Mouse (Mus musculus): ENCODE data around the gene Zfhx3. TPM values are rescaled to one million over a fixed set of nuclear protein-coding genes. Genes with fewer than 3 reads are reported as not detected.
A peak's percentile ranks its signal among the peaks of the same experiment; 100 is the strongest.

The Zfhx3 gene
- polyA plus RNA-seq, 1 experiment from 2014 or later, result 9.2 TPM

DNA sequence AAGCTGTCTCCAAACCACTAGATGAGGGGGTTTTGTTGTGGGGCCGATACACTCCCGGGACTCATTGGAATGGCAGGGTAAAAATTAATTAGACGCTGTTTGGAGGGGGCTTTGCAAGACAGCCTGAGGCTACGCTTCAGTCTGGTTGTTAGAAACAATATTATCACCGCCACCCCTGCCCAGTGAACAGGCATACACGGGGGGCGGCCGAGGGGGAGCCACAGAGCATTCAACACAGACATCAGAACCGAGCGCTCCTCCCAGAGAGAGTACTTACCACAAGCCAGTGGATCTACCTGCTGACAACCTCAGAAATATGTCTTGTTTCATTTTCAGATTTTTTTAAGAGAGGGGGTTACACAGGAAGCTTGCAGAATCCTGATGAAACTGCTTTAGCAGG is 635.9 kb downstream of the Zfhx3 start:
- Histone ChIP-seq H3K9me3 (replicated peaks) (no peaks in the 10 kb centered on the region), H3K27ac (no peak overlapping the region), H3K4me1 (peaks cover 14% of the 10 kb centered on the region), H3K27me3 (peaks cover 7% of the 10 kb centered on the region; the same call in 1 of the 2 replicates), H3K4me2 (no peak overlapping the region), H3K4me3 (replicated peaks) (no peak overlapping the region), H3K36me3 (no peaks in the 10 kb centered on the region), H3K9ac (no peak overlapping the region)
- 57% methylated on average over 10 of the region's 10 CpGs for WGBS
- ATAC-seq (replicated peaks; ENCODE audit: low FRiP score), result no peak

DNA sequence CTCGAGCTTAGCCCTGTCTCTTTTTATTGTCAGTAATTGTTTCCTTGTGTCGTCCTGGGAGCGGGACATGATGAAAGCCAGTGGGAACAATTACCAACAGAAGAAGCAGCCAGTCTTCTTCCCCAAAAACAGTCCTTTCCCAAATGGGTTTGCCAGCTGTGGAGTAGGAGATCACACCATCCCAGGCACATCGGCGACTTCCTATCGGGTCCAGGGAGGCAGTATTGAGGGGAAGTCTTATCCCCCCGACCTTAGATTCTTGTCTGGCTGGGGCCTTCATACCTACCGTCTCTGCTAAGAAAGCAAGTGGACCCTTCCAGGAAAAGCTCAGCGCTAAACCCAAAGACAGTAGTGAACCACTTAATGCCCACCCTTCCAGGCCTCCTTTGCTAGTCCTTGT is 637.4 kb downstream of the Zfhx3 start:
- Histone ChIP-seq H3K9me3 (replicated peaks) (no peaks in the 10 kb centered on the region), H3K9ac (no peak overlapping the region), H3K27ac (no peak overlapping the region), H3K36me3 (no peaks in the 10 kb centered on the region), H3K4me1 (peaks cover 14% of the 10 kb centered on the region), H3K4me3 (replicated peaks) (no peak overlapping the region), H3K4me2 (no peak overlapping the region), H3K27me3 (peaks cover 5% of the 10 kb centered on the region; the same call in 1 of the 2 replicates)
- ATAC-seq (replicated peaks; ENCODE audit: low FRiP score), result no peak
- WGBS, result 57% methylated on average over 9 of the region's 9 CpGs

DNA sequence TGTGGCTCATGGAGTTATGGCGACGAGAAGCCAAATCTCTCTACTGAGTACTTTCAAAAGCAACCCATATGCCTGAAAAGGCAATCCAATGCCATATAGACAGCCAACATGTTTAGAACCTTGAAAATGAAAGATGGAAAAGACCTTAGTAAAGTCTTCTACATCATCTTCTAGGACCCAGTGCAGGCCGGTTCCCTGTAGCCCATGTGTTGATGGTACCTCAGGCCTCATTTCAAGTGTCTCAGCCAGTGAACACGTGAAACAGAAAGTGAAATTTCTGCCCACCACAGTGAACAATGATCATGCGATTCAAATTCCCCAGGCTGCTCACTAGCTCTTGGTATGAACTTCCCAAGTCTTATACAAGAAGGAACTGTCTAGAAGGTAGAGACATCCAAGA is 637.9 kb downstream of the Zfhx3 start:
- Histone ChIP-seq H3K27me3 (peaks cover 4% of the 10 kb centered on the region; the same call in 1 of the 2 replicates), H3K9ac (no peak overlapping the region), H3K36me3 (no peaks in the 10 kb centered on the region), H3K4me2 (no peak overlapping the region), H3K9me3 (replicated peaks) (no peaks in the 10 kb centered on the region), H3K4me1 (peaks cover 14% of the 10 kb centered on the region), H3K4me3 (replicated peaks) (no peak overlapping the region), H3K27ac (no peak overlapping the region)
- ATAC-seq (replicated peaks; ENCODE audit: low FRiP score), result no peak
- WGBS, result 94% methylated on average over 5 of the region's 5 CpGs

DNA sequence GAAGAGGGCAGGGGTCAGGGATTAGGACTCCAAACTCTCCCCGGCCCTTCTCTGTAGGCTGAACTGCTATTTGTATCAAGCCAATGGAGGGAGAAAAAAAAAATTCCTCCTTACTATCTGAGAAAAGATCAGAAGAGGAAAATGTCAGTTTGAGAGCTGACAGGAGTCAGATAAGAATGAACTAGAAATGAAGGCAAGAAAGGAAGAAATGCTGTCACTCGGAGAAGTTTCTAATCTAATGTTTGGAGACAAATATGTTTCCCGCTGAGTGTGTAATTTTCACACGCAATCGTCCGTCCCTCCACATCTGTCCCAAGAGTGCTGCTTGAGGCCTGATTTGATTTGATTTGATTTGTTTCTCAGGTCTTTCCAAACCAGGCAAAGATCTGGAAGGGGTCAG is 639.1 kb downstream of the Zfhx3 start:
- Histone ChIP-seq H3K9ac (no peak overlapping the region), H3K4me1 (peaks cover 14% of the 10 kb centered on the region), H3K27me3 (0 out of 2 replicates have a peak, but pooled peaks cover 4% of the 10 kb centered on the region), H3K4me3 (replicated peaks) (no peak overlapping the region), H3K36me3 (no peaks in the 10 kb centered on the region), H3K4me2 (no peak overlapping the region), H3K9me3 (replicated peaks) (no peaks in the 10 kb centered on the region), H3K27ac (no peak overlapping the region)
- 73% methylated on average over 6 of the region's 6 CpGs for WGBS
- no peak for ATAC-seq (replicated peaks; ENCODE audit: low FRiP score)

DNA sequence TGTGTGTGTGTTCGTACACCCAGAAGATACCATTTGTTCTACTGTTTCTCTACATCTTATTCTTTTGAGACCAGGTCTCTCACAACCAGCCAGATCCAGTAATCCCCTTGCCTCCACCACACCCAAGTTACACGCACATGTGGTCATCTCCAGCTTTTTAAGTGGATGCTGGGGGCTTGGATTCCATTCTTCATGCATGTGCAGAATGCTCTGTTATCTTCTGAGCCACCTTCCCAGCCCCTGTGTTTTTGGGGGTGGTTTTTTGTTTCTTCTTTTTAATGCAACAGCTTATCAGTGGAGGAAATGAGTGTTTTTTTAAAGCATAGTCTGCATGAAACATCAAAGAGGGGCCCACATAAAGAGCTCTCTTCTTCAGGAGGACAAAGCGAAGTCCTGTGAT is 639.8 kb downstream of the Zfhx3 start:
- Histone ChIP-seq H3K4me3 (replicated peaks) (no peak overlapping the region), H3K4me1 (peaks cover 11% of the 10 kb centered on the region), H3K4me2 (no peak overlapping the region), H3K9ac (no peak overlapping the region), H3K27ac (no peak overlapping the region), H3K27me3 (0 out of 2 replicates have a peak, but pooled peaks cover 4% of the 10 kb centered on the region), H3K36me3 (no peaks in the 10 kb centered on the region), H3K9me3 (replicated peaks) (no peaks in the 10 kb centered on the region)
- 75% methylated on average over 3 of the region's 3 CpGs for WGBS
- ATAC-seq (replicated peaks; ENCODE audit: low FRiP score), result no peak

DNA sequence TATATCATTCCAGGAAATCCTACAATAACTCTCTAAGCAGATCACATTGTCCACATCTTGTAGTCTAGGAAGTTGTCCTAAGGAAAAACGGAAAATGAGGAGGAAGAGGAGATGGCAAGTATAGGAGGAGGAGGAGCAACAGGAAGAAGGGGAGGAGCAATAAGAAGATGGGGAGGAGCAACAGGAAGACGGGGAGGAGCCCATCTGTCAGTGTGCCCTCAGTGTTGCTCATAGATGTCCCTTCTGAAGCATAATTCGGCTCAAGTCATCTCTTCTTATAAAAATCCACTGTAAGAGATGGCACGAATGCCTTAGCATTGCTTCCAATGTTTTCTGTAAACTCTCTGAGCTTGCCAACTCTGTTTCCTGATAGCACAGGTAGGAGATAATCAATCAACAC is 640.8 kb downstream of the Zfhx3 start:
- no peak overlapping the region for H3K4me3 ChIP-seq (replicated peaks)
- ATAC-seq (replicated peaks; ENCODE audit: low FRiP score), result no peak
- H3K4me1 ChIP-seq, result peaks cover 5% of the 10 kb centered on the region
- no peaks in the 10 kb centered on the region for H3K36me3 ChIP-seq
- no peak overlapping the region for H3K4me2 ChIP-seq
- no peaks in the 10 kb centered on the region for H3K27me3 ChIP-seq
- 86% methylated on average over 4 of the region's 4 CpGs for WGBS
- H3K9me3 ChIP-seq (replicated peaks), result no peaks in the 10 kb centered on the region
- no peak overlapping the region for H3K27ac ChIP-seq
- H3K9ac ChIP-seq, result no peak overlapping the region

DNA sequence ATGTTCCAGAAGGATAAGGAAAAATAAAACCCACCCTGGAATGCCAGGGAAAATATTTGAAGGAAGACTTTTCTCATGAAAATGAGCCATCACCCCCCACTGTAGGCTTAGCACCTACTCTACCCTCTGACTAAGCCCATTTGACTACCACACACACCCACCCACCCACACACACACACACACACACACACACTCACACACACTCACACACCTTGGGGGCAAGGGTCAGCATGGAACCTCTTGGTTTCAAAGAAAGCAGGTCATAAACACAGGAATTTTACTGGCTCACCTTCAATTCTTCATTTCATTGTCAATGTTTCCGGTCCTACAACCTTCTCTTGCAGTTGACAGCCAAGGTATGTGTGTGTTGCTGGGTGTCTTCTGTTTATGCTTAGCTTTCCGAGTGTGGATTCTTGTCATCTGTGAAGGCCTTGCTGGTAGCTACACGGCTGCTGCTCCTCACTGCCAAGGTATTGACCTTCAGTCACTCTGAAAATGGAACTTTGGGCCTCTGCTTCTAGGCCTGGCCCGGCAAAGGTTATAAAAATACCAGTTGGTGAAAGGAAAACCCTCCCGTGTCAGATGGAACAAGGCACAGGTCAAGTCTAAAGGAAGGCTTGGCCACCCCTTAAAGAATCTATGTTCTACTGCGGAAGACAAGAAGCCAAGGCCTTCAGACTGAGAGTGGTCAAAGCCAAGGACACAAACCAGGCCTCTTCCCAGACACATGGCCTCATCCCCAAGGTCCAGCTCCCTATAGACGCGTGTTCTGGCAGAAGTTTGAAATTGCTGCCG is 641.6 kb downstream of the Zfhx3 start:
- WGBS, result 59% methylated on average over 9 of the region's 9 CpGs

DNA sequence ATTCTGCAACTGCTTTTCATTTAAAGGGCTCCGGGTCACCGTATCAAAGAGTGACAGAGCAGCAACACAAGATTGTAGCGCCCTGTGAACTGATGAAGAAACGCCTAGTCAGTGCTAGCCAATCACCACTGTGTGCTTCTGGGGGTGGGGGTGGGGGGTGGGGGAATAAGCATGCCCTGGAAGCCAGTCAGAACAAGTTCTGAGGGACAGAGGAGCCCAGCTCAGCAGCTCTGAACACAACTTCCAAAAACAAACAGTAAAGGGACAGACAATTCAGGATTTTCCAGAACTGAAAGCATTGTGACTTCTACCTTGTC is 642.2 kb downstream of the Zfhx3 start:
- WGBS, result 82% methylated on average over 4 of the region's 4 CpGs
- no peak for ATAC-seq (replicated peaks; ENCODE audit: low FRiP score)
- Histone ChIP-seq H3K4me2 (no peak overlapping the region), H3K9ac (no peak overlapping the region), H3K27me3 (no peaks in the 10 kb centered on the region), H3K4me1 (no peaks in the 10 kb centered on the region), H3K36me3 (no peaks in the 10 kb centered on the region), H3K27ac (no peak overlapping the region), H3K9me3 (replicated peaks) (no peaks in the 10 kb centered on the region), H3K4me3 (replicated peaks) (no peak overlapping the region)

More for the DNA sequence above, 641.6 kb downstream of the Zfhx3 start:
- no peak overlapping the region for H3K4me2 ChIP-seq
- no peak overlapping the region for H3K4me3 ChIP-seq (replicated peaks)
- H3K4me1 ChIP-seq, result no peaks in the 10 kb centered on the region
- no peak overlapping the region for H3K27ac ChIP-seq
- no peak for ATAC-seq (replicated peaks; ENCODE audit: low FRiP score)
- no peaks in the 10 kb centered on the region for H3K36me3 ChIP-seq
- H3K9me3 ChIP-seq (replicated peaks), result no peaks in the 10 kb centered on the region
- H3K9ac ChIP-seq, result no peak overlapping the region
- H3K27me3 ChIP-seq, result no peaks in the 10 kb centered on the region

DNA sequence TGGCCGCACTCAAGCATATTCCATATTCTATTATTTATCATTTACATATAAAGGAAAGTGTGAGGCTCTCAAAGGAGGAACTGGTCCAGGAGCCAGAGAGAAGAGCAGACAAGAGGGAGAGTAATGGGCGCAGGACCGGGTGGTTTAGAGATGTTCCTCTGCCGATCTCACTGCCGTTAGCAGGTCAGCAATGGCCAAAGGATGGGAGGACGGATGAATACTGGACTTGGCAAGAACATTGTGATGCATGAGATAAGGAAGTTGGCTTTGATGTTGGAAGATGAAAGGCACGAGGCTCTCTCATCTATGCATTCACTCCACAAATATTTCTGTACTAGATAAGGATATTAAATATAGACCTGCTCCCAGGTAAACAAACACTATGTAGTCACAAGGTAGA is 648.6 kb downstream of the Zfhx3 start:
- H3K4me1 ChIP-seq, result peaks cover 33% of the 10 kb centered on the region
- H3K4me3 ChIP-seq (replicated peaks), result no peak overlapping the region
- H3K9me3 ChIP-seq (replicated peaks), result no peaks in the 10 kb centered on the region
- no peak overlapping the region for H3K4me2 ChIP-seq
- WGBS, result 81% methylated on average over 7 of the region's 7 CpGs
- H3K9ac ChIP-seq, result no peak overlapping the region
- H3K27me3 ChIP-seq, result no peaks in the 10 kb centered on the region
- no peaks in the 10 kb centered on the region for H3K36me3 ChIP-seq
- no peak overlapping the region for H3K27ac ChIP-seq
- ATAC-seq (replicated peaks; ENCODE audit: low FRiP score), result no peak

DNA sequence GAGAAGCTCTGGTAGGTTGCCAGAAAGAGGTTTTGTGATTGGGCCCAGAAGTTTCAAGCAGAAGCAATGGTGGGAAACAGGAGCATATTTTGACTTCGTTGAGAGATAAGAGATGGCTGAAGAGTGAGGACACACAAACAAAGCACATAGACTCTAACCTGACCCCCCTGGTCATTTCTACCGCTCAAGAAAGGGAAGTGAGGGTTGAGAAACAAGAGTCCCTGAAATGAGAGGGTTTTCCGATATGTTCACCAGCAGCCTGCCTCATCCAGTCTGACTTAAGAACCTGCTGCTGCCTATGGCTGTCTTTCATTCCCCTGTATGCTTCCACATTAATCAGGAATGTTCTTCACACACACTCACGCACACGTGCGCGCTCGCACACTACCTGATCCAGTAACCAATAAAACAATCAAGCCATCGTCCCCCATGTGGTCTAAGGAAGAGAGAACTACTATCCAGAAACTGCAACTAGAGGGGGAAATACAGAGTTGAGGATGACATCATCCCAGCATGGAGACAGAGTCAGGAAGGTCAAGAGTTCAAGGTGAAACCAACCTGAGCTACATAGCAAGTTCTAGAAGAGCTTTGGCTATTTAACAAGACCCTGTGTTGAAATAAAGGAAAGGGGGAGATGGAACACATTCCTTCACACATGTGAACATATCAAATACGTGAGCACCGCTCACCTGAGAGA is 649.7 kb downstream of the Zfhx3 start:
- ATAC-seq (replicated peaks; ENCODE audit: low FRiP score), result no peak
- WGBS, result 90% methylated on average over 11 of the region's 11 CpGs
- no peak overlapping the region for H3K4me2 ChIP-seq

DNA sequence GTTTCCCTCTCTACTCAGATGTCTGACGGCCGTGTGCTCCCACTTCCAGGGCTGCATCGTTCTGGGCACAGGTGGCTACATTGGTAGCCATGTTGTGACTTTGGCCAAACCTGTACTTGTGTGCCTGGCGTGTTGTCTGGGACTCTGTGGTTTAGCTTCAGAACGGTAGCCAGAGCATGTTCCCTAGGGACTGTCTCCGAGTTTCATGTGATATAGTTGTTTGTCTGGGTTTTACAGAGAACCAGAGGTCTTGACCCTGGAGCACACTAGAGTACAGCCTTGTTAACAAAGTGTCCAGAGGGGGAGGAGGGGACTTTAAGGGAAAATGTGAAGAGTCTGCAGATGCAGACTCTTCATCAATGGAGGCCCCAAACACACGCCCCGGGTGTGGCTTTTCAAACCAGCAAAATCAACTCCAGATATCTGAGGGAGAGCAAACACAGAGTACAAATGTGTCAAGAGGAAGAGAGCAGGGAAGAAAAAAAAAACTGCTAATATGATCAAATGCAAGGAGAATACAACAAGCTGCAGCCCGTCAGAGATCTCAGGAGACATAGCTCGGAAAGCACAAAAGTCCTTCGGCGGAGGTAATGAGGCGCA is 650.6 kb downstream of the Zfhx3 start:
- no peak overlapping the region for H3K4me3 ChIP-seq (replicated peaks)
- no peaks in the 10 kb centered on the region for H3K9me3 ChIP-seq (replicated peaks)
- H3K4me1 ChIP-seq, result peaks cover 36% of the 10 kb centered on the region
- peak overlapping the region; percentile 49 for H3K27ac ChIP-seq
- no peak overlapping the region for H3K4me2 ChIP-seq
- H3K27me3 ChIP-seq, result no peaks in the 10 kb centered on the region
- H3K9ac ChIP-seq, result no peak overlapping the region
- WGBS, result 42% methylated on average over 13 of the region's 13 CpGs
- no peaks in the 10 kb centered on the region for H3K36me3 ChIP-seq
- no peak for ATAC-seq (replicated peaks; ENCODE audit: low FRiP score)

More for the DNA sequence above, 649.7 kb downstream of the Zfhx3 start:
- Histone ChIP-seq H3K4me1 (peaks cover 36% of the 10 kb centered on the region), H3K27ac (no peak overlapping the region), H3K9me3 (replicated peaks) (no peaks in the 10 kb centered on the region), H3K9ac (no peak overlapping the region), H3K36me3 (no peaks in the 10 kb centered on the region), H3K4me3 (replicated peaks) (no peak overlapping the region), H3K27me3 (no peaks in the 10 kb centered on the region)

DNA sequence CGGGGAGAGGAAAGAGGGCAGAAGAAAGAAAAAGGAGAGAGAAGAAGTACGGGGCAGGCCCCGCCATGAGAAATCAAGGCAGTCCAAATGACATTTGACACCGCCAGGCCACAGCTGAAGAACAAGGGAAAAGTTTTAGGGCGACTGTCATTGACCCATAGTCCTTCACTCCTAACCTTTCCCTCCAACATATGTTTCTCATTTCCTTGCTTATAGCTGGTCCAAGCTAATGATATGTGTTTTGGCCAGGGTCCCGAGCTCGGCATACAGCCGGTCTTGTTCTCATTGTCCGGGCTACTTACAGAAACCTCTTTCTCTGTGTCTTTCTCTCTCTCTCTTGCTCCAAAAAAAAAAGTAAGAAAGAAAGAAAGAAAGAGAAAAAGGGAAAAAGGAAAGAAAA is 651.4 kb downstream of the Zfhx3 start:
- Histone ChIP-seq H3K9me3 (replicated peaks) (no peaks in the 10 kb centered on the region), H3K27me3 (no peaks in the 10 kb centered on the region), H3K4me1 (peaks cover 40% of the 10 kb centered on the region), H3K27ac (peak overlapping the region; percentile 78), H3K36me3 (no peaks in the 10 kb centered on the region), H3K9ac (no peak overlapping the region), H3K4me2 (no peak overlapping the region), H3K4me3 (replicated peaks) (no peak overlapping the region)
- 24% methylated on average over 9 of the region's 9 CpGs for WGBS
- ATAC-seq (replicated peaks; ENCODE audit: low FRiP score), result 0 out of 2 replicates have a peak, but pooled peaks have one; percentile 34
